9 mouse cellular contexts compared by ENCODE assay signal in the genomic region with DNA sequence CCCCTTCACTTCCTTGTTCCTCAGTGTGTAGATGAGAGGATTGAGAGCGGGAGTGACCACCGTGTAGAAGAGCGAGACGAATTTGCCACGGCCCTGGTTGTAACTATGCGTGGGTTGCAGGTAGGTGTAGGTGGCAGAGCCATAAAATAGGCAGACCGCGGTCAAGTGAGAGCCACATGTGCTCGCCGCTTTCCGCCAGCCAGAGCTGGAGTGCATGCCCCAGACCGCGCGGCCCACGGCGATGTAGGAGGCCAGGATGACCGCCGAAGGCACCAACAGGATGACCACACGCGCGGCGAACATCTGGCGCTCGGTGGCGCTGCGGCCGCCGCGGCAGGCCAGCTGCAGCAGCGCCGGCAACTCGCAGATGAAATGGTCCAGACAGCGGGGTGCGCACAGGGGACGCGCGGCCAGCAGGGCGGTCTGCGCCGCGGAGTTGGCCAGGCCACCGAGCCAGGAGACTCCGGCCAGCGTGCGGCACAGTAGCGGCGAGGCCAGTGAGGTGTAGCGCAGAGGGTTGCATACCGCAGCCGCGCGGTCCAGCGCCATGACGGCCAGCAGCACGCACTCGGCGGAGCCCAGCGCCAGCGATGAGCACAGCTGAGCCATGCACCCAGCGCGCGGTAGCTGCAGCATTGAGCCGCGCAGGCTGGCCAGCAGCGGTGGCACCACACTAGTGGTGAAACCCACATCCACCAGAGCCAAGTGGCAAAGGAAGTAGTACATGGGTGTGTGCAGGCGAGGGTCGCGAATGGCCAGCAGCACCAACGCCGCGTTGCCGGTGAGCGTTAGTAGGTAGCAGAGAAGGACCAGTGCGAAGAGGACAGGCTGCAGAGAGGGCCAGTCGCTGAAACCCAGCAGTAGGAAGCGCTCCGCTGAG. TPM values are rescaled to one million over a fixed set of nuclear protein-coding genes. Genes with fewer than 3 reads are reported as not detected.
DNase-seq lines count a peak whose midpoint lies in the region; ATAC-seq and TF ChIP-seq lines count a peak whose summit lies in the region.
"Had no signal": no experiment of that assay in that cellular context is flagged by ENCODE, and none has a peak within 500 bp of the region (broad histone marks: within the 10 kb centered on the region; RNA-seq: fewer than 3 reads in every experiment).

No protein-coding gene starts in this region.

- WGBS in forebrain, embryonic 16.5 days, result under 1% methylated on average over 77 of the region's 77 CpGs
- 1% methylated on average over 77 of the region's 77 CpGs for WGBS in intestine, postnatal 0 days
- 1% methylated on average over 77 of the region's 77 CpGs for WGBS in stomach, embryonic 16.5 days

- DNase-seq in layer of hippocampus, adult 18-20 months (ENCODE audit: low spot score in 2 of 2), result peak; percentile 7 to 18
- DNase-seq in layer of hippocampus, adult 9-11 months, result no peak
- DNase-seq in brain, adult 2 months (ENCODE audit: low read depth, low spot score), result peak; percentile 53
- no peak for DNase-seq in c-Kit-positive CD71-positive TER-119-positive erythroid progenitor cells, embryonic 14.5 days (ENCODE audit: low spot score)

- peak overlapping the region; percentile 60 for H3K4me3 ChIP-seq in forebrain, embryonic 16.5 days (replicated peaks; ENCODE audit: low read length)
- H3K4me3 ChIP-seq in intestine, postnatal 0 days (ENCODE audit: low read depth, low read length), result peak overlapping the region; percentile 39
- peak overlapping the region; percentile 54 for H3K4me3 ChIP-seq in stomach, embryonic 16.5 days (replicated peaks; ENCODE audit: low read length)

- peaks cover 26% of the 10 kb centered on the region for H3K27me3 ChIP-seq in forebrain, embryonic 16.5 days (replicated peaks; ENCODE audit: control insufficient read depth, insufficient read depth, low read length)
- peaks cover 28% of the 10 kb centered on the region for H3K27me3 ChIP-seq in intestine, postnatal 0 days (replicated peaks; ENCODE audit: control insufficient read depth, insufficient read depth, low read length)
- H3K27me3 ChIP-seq in stomach, embryonic 16.5 days (ENCODE audit: control insufficient read depth, insufficient read depth, low read length), result peaks cover 28% of the 10 kb centered on the region

- peak overlapping the region; percentile 92 for H3K4me2 ChIP-seq in forebrain, embryonic 16.5 days (ENCODE audit: low read length)
- peak overlapping the region; percentile 70 for H3K4me2 ChIP-seq in intestine, postnatal 0 days (replicated peaks; ENCODE audit: low read depth)
- peak overlapping the region; percentile 90 for H3K4me2 ChIP-seq in stomach, embryonic 16.5 days (ENCODE audit: low read depth, low read length)

- H3K27ac ChIP-seq in forebrain, embryonic 16.5 days (ENCODE audit: low read length), result no peak overlapping the region
- no peak overlapping the region for H3K27ac ChIP-seq in intestine, postnatal 0 days (ENCODE audit: low read depth, low read length)
- no peak overlapping the region for H3K27ac ChIP-seq in stomach, embryonic 16.5 days (ENCODE audit: low read length)

- peak; percentile 89 for ATAC-seq in forebrain, embryonic 16.5 days
- ATAC-seq in intestine, postnatal 0 days, result peak; percentile 73
- ATAC-seq in megakaryocyte progenitor cell, adult 5-6 weeks (replicated peaks; ENCODE audit: poor library complexity), result peak; percentile 50
- peak; percentile 73 for ATAC-seq in stomach, embryonic 16.5 days (ENCODE audit: insufficient read depth, low FRiP score)

- H3K4me1 ChIP-seq in forebrain, embryonic 16.5 days (replicated peaks; ENCODE audit: control insufficient read depth, insufficient read depth, low read length), result peaks cover 12% of the 10 kb centered on the region
- no peaks in the 10 kb centered on the region for H3K4me1 ChIP-seq in intestine, postnatal 0 days (replicated peaks; ENCODE audit: control insufficient read depth, insufficient read depth, low read length)
- peaks cover 6% of the 10 kb centered on the region; the same call in 1 of the 2 replicates for H3K4me1 ChIP-seq in stomach, embryonic 16.5 days (ENCODE audit: control insufficient read depth, insufficient read depth, low read length)

- peak; percentile 33 for TF ChIP-seq CTCF in intestine, postnatal 0 days (IDR thresholded peaks at IDR 0.05; ENCODE audit: low read depth)

- H3K9ac ChIP-seq in forebrain, embryonic 16.5 days (replicated peaks; ENCODE audit: low read depth, low read length), result peak overlapping the region; percentile 60
- no peak overlapping the region for H3K9ac ChIP-seq in intestine, postnatal 0 days (ENCODE audit: low read depth, low read length)
- peak overlapping the region; percentile 54 for H3K9ac ChIP-seq in stomach, embryonic 16.5 days (ENCODE audit: low read length)

- no peaks in the 10 kb centered on the region for H3K36me3 ChIP-seq in forebrain, embryonic 16.5 days (ENCODE audit: control insufficient read depth, insufficient read depth)
- H3K36me3 ChIP-seq in intestine, postnatal 0 days (ENCODE audit: control insufficient read depth, insufficient read depth), result no peaks in the 10 kb centered on the region
- no peaks in the 10 kb centered on the region for H3K36me3 ChIP-seq in stomach, embryonic 16.5 days (ENCODE audit: control insufficient read depth, insufficient read depth, low read length)

- H3K9me3 ChIP-seq in forebrain, embryonic 16.5 days (ENCODE audit: control insufficient read depth, low read length), result no peaks in the 10 kb centered on the region
- no peaks in the 10 kb centered on the region for H3K9me3 ChIP-seq in intestine, postnatal 0 days (ENCODE audit: control insufficient read depth)
- H3K9me3 ChIP-seq in stomach, embryonic 16.5 days (replicated peaks; ENCODE audit: control insufficient read depth, low read length), result no peaks in the 10 kb centered on the region

RNA-seq across cellular contexts. Expression of a gene that starts 3.4 kb away (rescaled TPM):
- total RNA-seq in layer of hippocampus, adult 18-20 months (2021), result not detected
- polyA plus RNA-seq in forebrain, embryonic 16.5 days (2015; fragmentation: Nextera tagmentation; extraction: Ambion mirVana), result not detected in 2 replicates
- polyA plus RNA-seq in intestine, postnatal 0 days (2015; fragmentation: Nextera tagmentation; extraction: Ambion mirVana), result 5.2 and 5.3 TPM in 2 replicates
- 0.22 TPM in 1 of 2 replicates, not detected in the other for total RNA-seq in megakaryocyte progenitor cell, adult 5-6 weeks (2015)
- total RNA-seq in megakaryocyte progenitor cell, adult 5-6 weeks (2017), result 0.27 TPM in 1 of 2 replicates, not detected in the other
- not detected in 2 replicates for polyA plus RNA-seq in stomach, embryonic 16.5 days (2015; fragmentation: Nextera tagmentation; extraction: Ambion mirVana)
- total RNA-seq: left cerebral cortex, postnatal 10 days had no signal

RNA-seq across cellular contexts. Expression of a gene that starts 3.7 kb away (rescaled TPM):
- total RNA-seq in layer of hippocampus, adult 18-20 months (2021), result not detected
- polyA plus RNA-seq in forebrain, embryonic 16.5 days (2015; fragmentation: Nextera tagmentation; extraction: Ambion mirVana), result not detected in 2 replicates
- polyA plus RNA-seq in intestine, postnatal 0 days (2015; fragmentation: Nextera tagmentation; extraction: Ambion mirVana), result not detected in 2 replicates
- not detected in 2 replicates for total RNA-seq in megakaryocyte progenitor cell, adult 5-6 weeks (2015)
- total RNA-seq in megakaryocyte progenitor cell, adult 5-6 weeks (2017), result not detected in 2 replicates
- not detected in 2 replicates for polyA plus RNA-seq in stomach, embryonic 16.5 days (2015; fragmentation: Nextera tagmentation; extraction: Ambion mirVana)
- total RNA-seq: left cerebral cortex, postnatal 10 days had no signal

RNA-seq across cellular contexts. Expression of a gene that starts 15.8 kb away (rescaled TPM):
- not detected for total RNA-seq in layer of hippocampus, adult 18-20 months (2021)
- not detected in 2 replicates for polyA plus RNA-seq in forebrain, embryonic 16.5 days (2015; fragmentation: Nextera tagmentation; extraction: Ambion mirVana)
- polyA plus RNA-seq in intestine, postnatal 0 days (2015; fragmentation: Nextera tagmentation; extraction: Ambion mirVana), result not detected in 2 replicates
- total RNA-seq in megakaryocyte progenitor cell, adult 5-6 weeks (2015), result not detected in 2 replicates
- total RNA-seq in megakaryocyte progenitor cell, adult 5-6 weeks (2017), result not detected in 2 replicates
- polyA plus RNA-seq in stomach, embryonic 16.5 days (2015; fragmentation: Nextera tagmentation; extraction: Ambion mirVana), result not detected in 2 replicates
- total RNA-seq: left cerebral cortex, postnatal 10 days had no signal

RNA-seq across cellular contexts. Expression of a gene that starts 22.9 kb away (rescaled TPM):
- total RNA-seq in layer of hippocampus, adult 18-20 months (2021), result not detected
- polyA plus RNA-seq in forebrain, embryonic 16.5 days (2015; fragmentation: Nextera tagmentation; extraction: Ambion mirVana), result not detected in 2 replicates
- polyA plus RNA-seq in intestine, postnatal 0 days (2015; fragmentation: Nextera tagmentation; extraction: Ambion mirVana), result not detected in 2 replicates
- not detected in 2 replicates for total RNA-seq in megakaryocyte progenitor cell, adult 5-6 weeks (2015)
- not detected in 2 replicates for total RNA-seq in megakaryocyte progenitor cell, adult 5-6 weeks (2017)
- polyA plus RNA-seq in stomach, embryonic 16.5 days (2015; fragmentation: Nextera tagmentation; extraction: Ambion mirVana), result not detected in 2 replicates
- total RNA-seq: left cerebral cortex, postnatal 10 days had no signal

RNA-seq across cellular contexts. Expression of a gene that starts 35.8 kb away (rescaled TPM):
- not detected for total RNA-seq in layer of hippocampus, adult 18-20 months (2021)
- polyA plus RNA-seq in forebrain, embryonic 16.5 days (2015; fragmentation: Nextera tagmentation; extraction: Ambion mirVana), result not detected in 2 replicates
- polyA plus RNA-seq in intestine, postnatal 0 days (2015; fragmentation: Nextera tagmentation; extraction: Ambion mirVana), result not detected in 2 replicates
- not detected in 2 replicates for total RNA-seq in megakaryocyte progenitor cell, adult 5-6 weeks (2015)
- not detected in 2 replicates for total RNA-seq in megakaryocyte progenitor cell, adult 5-6 weeks (2017)
- polyA plus RNA-seq in stomach, embryonic 16.5 days (2015; fragmentation: Nextera tagmentation; extraction: Ambion mirVana), result not detected in 2 replicates
- total RNA-seq: left cerebral cortex, postnatal 10 days had no signal

Comparison
In these comparisons a context has a peak if more than half of its experiments do, and no peak if none do; other contexts are left out.
1. DNase-seq: peak in layer of hippocampus, adult 18-20 months (2 of 2) and brain, adult 2 months (single experiment); none in layer of hippocampus, adult 9-11 months (single experiment) and c-Kit-positive CD71-positive TER-119-positive erythroid progenitor cells, embryonic 14.5 days (single experiment).
2. Peak in every context shown above with its lines, with median percentiles within 50 percentile points of each other: ATAC-seq, H3K4me2 ChIP-seq and H3K4me3 ChIP-seq.